Mouse (Mus musculus) C2C12 (cell line): Measurements from ENCODE around the gene Nt5e. TPM values are rescaled to one million over a fixed set of nuclear protein-coding genes. Genes with fewer than 3 reads are reported as not detected.
A peak's percentile ranks its signal among the peaks of the same experiment; 100 is the strongest.

Source experiments
- H3K27me3 ChIP-seq: one replicate; pipeline ENCODE4 v1.6.1; 2011; ENCODE audit not compliant: control insufficient read depth, insufficient read depth, insufficient read length
- H3K36me3 ChIP-seq: one replicate; pipeline ENCODE4 v1.6.1; 2011; ENCODE audit not compliant: control insufficient read depth, insufficient read depth
- H3K4me3 ChIP-seq: one replicate; pipeline ENCODE4 v1.5.1; 2011; ENCODE audit warnings: mild to moderate bottlenecking, control low read depth; ENCODE audit not compliant: poor library complexity, insufficient read depth, severe bottlenecking
- H3K79me2 ChIP-seq: one replicate; pipeline ENCODE4 v1.6.1; 2011; ENCODE audit not compliant: control insufficient read depth, insufficient read depth
- H3K79me3 ChIP-seq: one replicate; pipeline ENCODE4 v1.6.1; 2011; ENCODE audit warnings: low read depth, control low read depth
- H3ac ChIP-seq: one replicate; pipeline ENCODE3; 2011; ENCODE audit warnings: low read depth; ENCODE audit not compliant: control insufficient read depth, insufficient read length
- CEBPB ChIP-seq: IDR thresholded peaks from one replicate; pipeline ENCODE4 v1.6.1; 2011; ENCODE audit warnings: low read depth, mild to moderate bottlenecking, control low read depth, moderate library complexity
- CTCF ChIP-seq: IDR thresholded peaks from one replicate; pipeline ENCODE4 v1.5.1; 2011; ENCODE audit not compliant: control insufficient read depth, insufficient read depth, insufficient read length
- FOSL1 ChIP-seq: IDR thresholded peaks from one replicate; pipeline ENCODE4 v1.8.0; 2011; ENCODE audit warnings: mild to moderate bottlenecking, low read length; ENCODE audit not compliant: poor library complexity, insufficient read depth, severe bottlenecking
- MAX ChIP-seq: IDR thresholded peaks from one replicate; pipeline ENCODE4 v1.6.1; 2011; ENCODE audit warnings: mild to moderate bottlenecking, control low read depth
- MYOD1 ChIP-seq: IDR thresholded peaks from one replicate; pipeline ENCODE4 v1.6.1; 2011; ENCODE audit warnings: low read depth; ENCODE audit not compliant: control insufficient read depth, insufficient read length
- MYOG ChIP-seq: IDR thresholded peaks from one replicate; pipeline ENCODE4 v1.6.1; 2011; ENCODE audit not compliant: control insufficient read depth, insufficient read length; ENCODE audit errors: extremely low read depth
- USF1 ChIP-seq: IDR thresholded peaks from one replicate; pipeline ENCODE4 v1.6.1; 2011; ENCODE audit warnings: low read depth, mild to moderate bottlenecking, control low read depth, moderate library complexity
- long read RNA-seq, 2 experiments: library from polyadenylated mRNA; unstranded; transcript quantifications; one replicate each; pipeline ENCODE4 v2.0.0; 2019 to 2020
- polyA plus RNA-seq: library from polyadenylated mRNA; unstranded; fragments of >200 nt; fragmentation: generic; extraction: Trizol; gene quantifications from one replicate; pipeline ENCODE4 v1.2.1, GENCODE M21; 2012; ENCODE audit warnings: missing spikeins

Nt5e gene
- polyA plus RNA-seq = 0.34 TPM
- long read RNA-seq, experiment 1, partial matches to known transcripts = 0 of 1 reads
- long read RNA-seq, experiment 1, other reads (novel, unspliced or antisense) = 0 of 1 reads
- long read RNA-seq, experiment 2, partial matches to known transcripts = 0 of 4 reads
- long read RNA-seq, experiment 2, other reads (novel, unspliced or antisense) = 0 of 4 reads

DNA sequence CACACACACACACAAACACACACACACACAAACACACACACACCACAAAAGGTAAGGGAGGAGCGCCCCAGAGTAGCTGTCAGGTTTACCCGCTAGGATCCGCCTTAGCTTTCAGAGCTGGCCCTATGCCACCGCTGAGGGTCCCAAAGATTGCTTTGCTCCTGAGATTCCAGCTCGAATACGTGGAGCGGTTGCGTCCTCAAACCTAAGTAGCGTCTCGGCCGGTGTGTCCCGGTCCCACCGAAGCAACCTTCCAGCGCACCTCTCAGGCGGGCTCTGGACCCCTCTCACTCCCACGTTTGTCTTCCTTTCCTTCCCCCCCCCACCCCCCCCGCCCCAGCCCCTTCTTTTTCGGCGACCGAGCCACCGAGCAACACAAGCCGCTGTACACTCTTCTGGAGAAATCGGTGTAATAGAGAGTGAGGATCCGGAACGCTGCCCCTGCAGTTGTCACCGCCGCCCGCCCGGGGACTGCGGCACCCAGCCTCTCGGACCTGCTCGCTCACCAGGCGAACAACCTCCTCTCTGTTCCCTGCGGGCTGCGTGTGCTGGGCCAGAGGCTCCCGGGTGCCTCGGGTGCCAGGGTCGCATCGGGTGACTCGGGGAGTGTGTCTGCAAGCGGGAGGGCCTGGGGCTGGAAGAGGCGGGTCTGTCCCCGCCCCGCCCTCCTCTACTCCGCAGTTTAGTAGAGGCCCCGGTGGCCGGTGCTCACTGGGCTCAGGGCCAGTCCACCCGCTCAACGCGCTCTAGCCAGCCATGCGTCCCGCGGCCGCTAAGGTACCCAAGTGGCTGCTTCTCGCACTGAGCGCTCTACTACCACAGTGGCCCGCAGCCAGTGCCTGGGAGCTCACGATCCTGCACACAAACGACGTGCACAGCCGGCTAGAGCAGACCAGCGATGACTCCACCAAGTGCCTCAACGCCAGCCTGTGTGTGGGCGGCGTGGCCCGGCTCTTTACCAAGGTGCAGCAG, at the start of gene Nt5e:
Gene Nt5e, plus strand, starts transcription at position 268 of the 972 bp plus-strand sequence.
- H3K27me3 ChIP-seq = no peaks in the 10 kb centered on the region
- peak within 1 kb of the TSS; percentile 11 for H3K4me3 ChIP-seq
- no peaks in the 10 kb centered on the region for H3K79me2 ChIP-seq
- peak within 1 kb of the TSS; percentile 64 for H3ac ChIP-seq
- no peaks in the 10 kb centered on the region for H3K36me3 ChIP-seq
- TF ChIP-seq FOSL1 (no peak), CEBPB (no peak), USF1 (no peak), MYOG (no peak), MAX (no peak), MYOD1 (no peak), CTCF (no peak)
- H3K79me3 ChIP-seq = no peaks in the 10 kb centered on the region

- H3K36me3 ChIP-seq = no peaks in the 10 kb centered on the region
These were observed 49.4 kb upstream of the Nt5e start for GRCm38 (mm10) chr9:88277588-88277987.

GRCm38 (mm10) chr9:88279728-88280127, 47.3 kb upstream of the Nt5e start:
- TF ChIP-seq MAX (no peak), FOSL1 (no peak), CEBPB (no peak), MYOD1 (no peak), MYOG (no peak), USF1 (no peak), CTCF (no peak)
- no peaks in the 10 kb centered on the region for H3K79me2 ChIP-seq
- H3K36me3 ChIP-seq = no peaks in the 10 kb centered on the region
- H3K4me3 ChIP-seq = no peak overlapping the region
- no peaks in the 10 kb centered on the region for H3K27me3 ChIP-seq
- no peak overlapping the region for H3ac ChIP-seq
- no peaks in the 10 kb centered on the region for H3K79me3 ChIP-seq

More at GRCm38 (mm10) chr9:88277588-88277987, 49.4 kb upstream of the Nt5e start:
- no peak for TF ChIP-seq MAX
- TF ChIP-seq FOSL1 = no peak
- no peak for TF ChIP-seq USF1
- TF ChIP-seq MYOG = no peak
- no peak for TF ChIP-seq CEBPB
- Histone ChIP-seq H3K79me2 (no peaks in the 10 kb centered on the region), H3K27me3 (no peaks in the 10 kb centered on the region), H3K4me3 (no peak overlapping the region), H3K79me3 (no peaks in the 10 kb centered on the region), H3ac (no peak overlapping the region)

DNA sequence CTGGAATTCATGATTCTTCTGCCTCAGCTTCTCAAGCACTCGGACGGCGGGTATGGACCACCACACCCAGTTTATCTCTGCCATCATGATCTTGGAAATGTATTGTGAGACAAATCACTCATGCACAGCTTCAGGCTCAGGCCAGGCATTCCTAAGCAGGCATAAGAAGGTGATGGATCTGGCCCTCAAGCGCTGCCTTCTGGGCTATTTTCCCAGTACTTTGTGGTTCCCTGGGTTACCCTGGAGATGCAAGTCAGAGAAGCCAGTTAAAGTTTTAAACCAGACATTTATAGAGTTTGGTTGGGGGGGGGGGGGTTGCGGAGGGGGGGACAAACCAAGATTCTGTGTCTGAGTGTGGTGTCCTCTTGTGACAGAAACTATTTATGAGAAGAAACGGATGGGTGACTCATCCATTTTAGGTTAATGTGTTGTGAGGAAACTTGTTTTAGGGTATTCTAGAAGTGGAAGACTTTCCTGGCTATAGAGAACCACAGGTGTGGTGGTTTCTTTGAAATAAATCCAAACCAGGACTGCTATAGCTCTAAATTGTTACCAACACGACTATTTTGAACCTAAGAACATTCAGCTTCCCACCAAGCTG, 37.3 kb upstream of the Nt5e start:
- no peaks in the 10 kb centered on the region for H3K27me3 ChIP-seq
- TF ChIP-seq MYOD1 = no peak
- TF ChIP-seq FOSL1 = no peak
- no peak for TF ChIP-seq USF1
- no peak for TF ChIP-seq CEBPB
- no peak for TF ChIP-seq CTCF
- no peak for TF ChIP-seq MAX
- no peak for TF ChIP-seq MYOG
- no peaks in the 10 kb centered on the region for H3K36me3 ChIP-seq
- H3K79me3 ChIP-seq = no peaks in the 10 kb centered on the region
- no peak overlapping the region for H3ac ChIP-seq
- no peaks in the 10 kb centered on the region for H3K79me2 ChIP-seq
- H3K4me3 ChIP-seq = no peak overlapping the region

DNA sequence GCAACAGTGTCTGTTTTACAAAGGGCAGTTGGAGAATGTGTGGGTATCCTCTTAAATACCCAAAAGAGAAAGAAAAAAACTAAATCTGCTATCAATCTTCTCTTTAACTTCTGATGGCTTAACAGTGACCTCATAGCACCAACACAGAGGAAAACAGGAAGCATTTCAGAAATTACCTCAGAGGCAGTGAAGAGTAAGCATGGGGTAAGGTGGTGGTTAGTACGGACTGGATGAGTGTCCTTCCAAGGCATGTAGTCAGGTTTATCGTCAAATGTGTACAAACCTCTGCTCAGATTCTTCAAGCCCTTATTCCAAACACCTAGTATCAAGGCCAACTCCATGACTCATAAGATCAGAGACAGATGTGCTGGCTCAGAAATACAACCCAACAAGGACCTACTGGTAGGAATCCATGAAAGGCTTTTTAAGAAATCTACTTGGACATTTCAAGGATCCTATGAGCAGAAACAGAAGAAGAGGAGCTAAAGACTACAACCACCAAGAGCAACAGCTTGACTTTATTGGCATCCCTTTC, 34.1 kb upstream of the Nt5e start:
- no peaks in the 10 kb centered on the region for H3K36me3 ChIP-seq
- H3K27me3 ChIP-seq = no peaks in the 10 kb centered on the region
- TF ChIP-seq CEBPB = no peak
- TF ChIP-seq MYOD1 = no peak
- no peak for TF ChIP-seq MAX
- no peak for TF ChIP-seq FOSL1
- no peak for TF ChIP-seq USF1
- no peak for TF ChIP-seq CTCF
- no peak overlapping the region for H3K4me3 ChIP-seq
- no peak overlapping the region for H3ac ChIP-seq
- H3K79me2 ChIP-seq = no peaks in the 10 kb centered on the region
- no peaks in the 10 kb centered on the region for H3K79me3 ChIP-seq
